Mouse (Mus musculus): ENCODE data around the gene Atp8b4.

GRCm38 (mm10) chr2:126542211-126542610 lies 41.7 kb upstream of the Atp8b4 start:
- TF ChIP-seq CTCF (IDR thresholded peaks at IDR 0.05; ENCODE audit: low read depth, low read length) (no peak), POLR2A (IDR thresholded peaks at IDR 0.05; ENCODE audit: borderline replicate concordance, low read depth, low read length) (no peak)

Data from bone marrow macrophage, adult 2 months (primary cell).